Mouse (Mus musculus) retina, postnatal 1 day (tissue): ENCODE measurements at regions not wholly inside any gene's neighbourhood (a gene's known extent, or its start where the extent isn't known, plus 50 kb on each side); places are given as distances from the start of the nearest gene placed in this dataset.
A peak's percentile ranks its signal among the peaks of the same experiment; 100 is the strongest.
"Not testable (repeated sequence)": the region's sequence is repeated elsewhere in the genome, so short reads cannot be mapped to it uniquely, and the experiment has no call there.

Experiments
- DNase-seq: peaks from one replicate; pipeline ENCODE4 v3.0.0-alpha.2; 2012

- peak; percentile 74 for DNase-seq
These were observed 204.1 kb upstream of the Zfp804a start for GRCm38 (mm10) chr2:81848836-81849410.

GRCm38 (mm10) chr2:81849927-81850326 lies 203.1 kb upstream of the Zfp804a start:
- no peak for DNase-seq

GRCm38 (mm10) chr2:81885438-81885837 lies 167.6 kb upstream of the Zfp804a start:
- DNase-seq = no peak

- not testable (repeated sequence) for DNase-seq
These were observed 160.5 kb upstream of the Zfp804a start for GRCm38 (mm10) chr2:81892570-81892969.

GRCm38 (mm10) chr2:81939360-81939759 lies 113.7 kb upstream of the Zfp804a start:
- DNase-seq = no peak
